Mouse (Mus musculus) lung, postnatal 0 days (tissue): ENCODE measurements around the gene Ccdc130. TPM values are rescaled to one million over a fixed set of nuclear protein-coding genes. Genes with fewer than 3 reads are reported as not detected.

ENCODE experiments used
- ATAC-seq: fragments of 200-750 bp; cut with Nextera tagmentation; 2 replicates; pipeline ENCODE4 v1.8.0; 2017; ENCODE audit warnings: moderate library complexity
- DNase-seq: peaks from one replicate; pipeline ENCODE4 v3.0.0-alpha.2; 2016; ENCODE audit warnings: low spot score
- H3K27ac ChIP-seq: fragments of 300-500 bp; sonication (generic); 2 replicates; pipeline ENCODE4 v1.5.1; 2014; ENCODE audit warnings: antibody characterized with exemption, mild to moderate bottlenecking, low read length, mixed read lengths
- H3K27me3 ChIP-seq: fragments of 300-500 bp; sonication (generic); replicated peaks from 2 replicates; pipeline ENCODE4 v1.6.1; 2014; ENCODE audit warnings: low read length, mixed read lengths; ENCODE audit not compliant: insufficient read depth
- H3K36me3 ChIP-seq: fragments of 300-500 bp; sonication (generic); 2 replicates; pipeline ENCODE4 v1.6.1; 2014; ENCODE audit warnings: low read length, mixed read lengths; ENCODE audit not compliant: insufficient read depth
- H3K4me1 ChIP-seq: fragments of 300-500 bp; sonication (generic); 2 replicates; pipeline ENCODE4 v1.6.1; 2014; ENCODE audit warnings: antibody characterized with exemption, low read depth, low read length, mixed read lengths; ENCODE audit not compliant: insufficient read depth
- H3K4me2 ChIP-seq: fragments of 300-500 bp; sonication (generic); replicated peaks from 2 replicates; pipeline ENCODE4 v1.6.1; 2014; ENCODE audit warnings: low read depth, mild to moderate bottlenecking, low read length, moderate library complexity, mixed read lengths
- H3K4me3 ChIP-seq: fragments of 300-500 bp; sonication (generic); 2 replicates; pipeline ENCODE4 v1.5.1; 2014; ENCODE audit warnings: low read depth, low read length
- H3K9ac ChIP-seq: fragments of 300-500 bp; sonication (generic); replicated peaks from 2 replicates; pipeline ENCODE4 v1.6.1; 2014; ENCODE audit warnings: low read depth, mild to moderate bottlenecking
- H3K9me3 ChIP-seq: fragments of 300-500 bp; sonication (generic); 2 replicates; pipeline ENCODE4 v1.6.1; 2016; ENCODE audit warnings: low read length, mixed read lengths
- CTCF ChIP-seq: IDR thresholded peaks from 2 replicates; pipeline ENCODE4 v1.5.1; 2016; ENCODE audit warnings: antibody characterized with exemption, mild to moderate bottlenecking
- EP300 ChIP-seq: IDR thresholded peaks from 2 replicates; pipeline ENCODE4 v1.6.1; 2016; ENCODE audit warnings: antibody characterized with exemption, mild to moderate bottlenecking, control low read depth
- WGBS: fragments of 180-500 bp; shearing (Covaris S2); extraction: QIAGEN DNeasy Blood & Tissue Kit; methylation state at CpG from one replicate; pipeline ENCODE4 v1.1.7; 2014; 5-methylcytosine and 5-hydroxymethylcytosine counted together
- microRNA counts: library from miRNA; unstranded; fragments of <30 nt; microRNA quantifications from one replicate; lab custom pipeline; 2015
- microRNA-seq: library from miRNA; unstranded; fragments of <30 nt; microRNA quantifications from one replicate; pipeline ENCODE4, GENCODE M21; 2016
- polyA plus RNA-seq: library from polyadenylated mRNA; unstranded; fragments of >200 nt; fragmentation: Nextera tagmentation; extraction: Ambion mirVana; gene quantifications from 2 replicates; pipeline ENCODE4 v1.2.1, GENCODE M21; 2015

Ccdc130 gene
- polyA plus RNA-seq, 1 experiment from 2014 or later, result 17.4 TPM

- peaks cover 2% of the 10 kb centered on the region for H3K4me1 ChIP-seq
- H3K9me3 ChIP-seq, result no peaks in the 10 kb centered on the region
- H3K4me2 ChIP-seq, result no peak overlapping the region
- no peak for TF ChIP-seq EP300
- TF ChIP-seq CTCF, result no peak
- DNase-seq, result no peak
- ATAC-seq, result no peak
- H3K9ac ChIP-seq, result no peak overlapping the region
- no peak overlapping the region for H3K4me3 ChIP-seq
- 64% methylated on average over 17 of the region's 17 CpGs for WGBS
- peak overlapping the region; percentile 57 for H3K27ac ChIP-seq
- H3K36me3 ChIP-seq, result peaks cover 36% of the 10 kb centered on the region
- no peaks in the 10 kb centered on the region for H3K27me3 ChIP-seq
Measured at GRCm38 (mm10) chr8:84208381-84209380, 61.5 kb downstream of the Ccdc130 start.

GRCm38 (mm10) chr8:84207811-84208210, 62.4 kb downstream of the Ccdc130 start:
- H3K27me3 ChIP-seq, result no peaks in the 10 kb centered on the region
- DNase-seq (peak; percentile 87), ATAC-seq (peak; percentile 34)
- no peak overlapping the region for H3K4me3 ChIP-seq
- TF ChIP-seq CTCF, result peak; percentile 13; the same call in 1 of the 2 replicates
- peak; percentile 76 for TF ChIP-seq EP300
- H3K4me1 ChIP-seq, result peaks cover 4% of the 10 kb centered on the region
- 0 out of 2 replicates have a peak overlapping the region, but pooled peaks have one; percentile 15 for H3K4me2 ChIP-seq
- WGBS, result 51% methylated on average over 7 of the region's 7 CpGs
- peak overlapping the region; percentile 66 for H3K27ac ChIP-seq
- H3K9me3 ChIP-seq, result no peaks in the 10 kb centered on the region
- no peak overlapping the region for H3K9ac ChIP-seq
- H3K36me3 ChIP-seq, result peaks cover 32% of the 10 kb centered on the region; the same call in 1 of the 2 replicates

MicroRNA genes within 50 kb of the gene (microRNA counts, 519-probe panel; counts per million panel counts)
- 6,491 counts per million, percentile 86 among the panel's probes with 10 or more counts for microRNA mmu-miR-23a (lab: Ali Mortazavi, UCI)
- microRNA mmu-miR-27a (lab: Ali Mortazavi, UCI), result 7,003 counts per million, percentile 93 among the panel's probes with 10 or more counts

Small RNA genes within 50 kb of the gene (microRNA-seq; reads per million reads assigned to microRNA genes)
- gene Mir23a (38,983 reads per million, percentile 98 among the genes with 10 or more reads in this experiment), gene Mir24-2 (not detected), gene Mir27a (1,473 reads per million, percentile 79 among the genes with 10 or more reads in this experiment), gene Mir3074-2 (not detected)

Other genes with a start within 250 kb of the Ccdc130 start
- gene Palm3, start 248.9 kb downstream of the Ccdc130 start, polyA plus RNA-seq, result 1.1 and 1.6 TPM in 2 replicates
- 0.56 and 0.93 TPM in 2 replicates for gene Il27ra, start 227.8 kb downstream of the Ccdc130 start, polyA plus RNA-seq
- gene Rln3, start 225.4 kb downstream of the Ccdc130 start, polyA plus RNA-seq, result 0.26 TPM in 1 of 2 replicates, not detected in the other
- 1.2 and 1.3 TPM in 2 replicates for gene Gm10643, start 205.2 kb downstream of the Ccdc130 start, polyA plus RNA-seq
- 4.5 and 5.2 TPM in 2 replicates for gene Rfx1, start 203.5 kb downstream of the Ccdc130 start, polyA plus RNA-seq
- gene Dcaf15, start 165.6 kb downstream of the Ccdc130 start, polyA plus RNA-seq, result 5.1 TPM in 2 replicates
- gene Podnl1, start 144.4 kb downstream of the Ccdc130 start, polyA plus RNA-seq, result 0.17 and 0.19 TPM in 2 replicates
- gene Cc2d1a, start 122.4 kb downstream of the Ccdc130 start, polyA plus RNA-seq, result 15.6 and 16.3 TPM in 2 replicates
- gene 4930432K21Rik, start 122.4 kb downstream of the Ccdc130 start, polyA plus RNA-seq, result 0.80 and 1.0 TPM in 2 replicates
- gene Nanos3, start 85.2 kb downstream of the Ccdc130 start, polyA plus RNA-seq, result 1.9 and 3.2 TPM in 2 replicates
- 7.8 and 8.4 TPM in 2 replicates for gene Zswim4, start 33.3 kb downstream of the Ccdc130 start, polyA plus RNA-seq
- gene D8Ertd738e, start 20.7 kb downstream of the Ccdc130 start, polyA plus RNA-seq, result 302 and 339 TPM in 2 replicates
- 47.4 and 56.8 TPM in 2 replicates for gene Mri1, start 13.1 kb downstream of the Ccdc130 start, polyA plus RNA-seq
- 2.0 and 3.3 TPM in 2 replicates for gene Cacna1a, start 118.1 kb upstream of the Ccdc130 start, polyA plus RNA-seq